Mouse (Mus musculus) inflammation-experienced regulatory T-cells, adult 6 months (primary cell): ENCODE measurements around the gene Tmem108. TPM values are rescaled to one million over a fixed set of nuclear protein-coding genes. Genes with fewer than 3 reads are reported as not detected.

Experiments
- ATAC-seq: one replicate; pipeline ENCODE4 v1.8.0; 2017
- polyA plus RNA-seq, 3 experiments: library from polyadenylated mRNA; unstranded; fragments of 100-300 nt; shearing (Covaris generic); gene quantifications; one replicate each; pipeline ENCODE4 v1.2.1; 2017

The Tmem108 gene
- polyA plus RNA-seq, 3 experiments from 2014 or later, result 0.69 to 1.8 TPM; not detected in 1

- ATAC-seq, result no peak
These were observed 318.4 kb downstream of the Tmem108 start for GRCm38 (mm10) chr9:103443121-103443823.

GRCm38 (mm10) chr9:103440597-103440996, 321.0 kb downstream of the Tmem108 start:
- ATAC-seq, result no peak

- no peak for ATAC-seq
These were observed 324.5 kb downstream of the Tmem108 start for GRCm38 (mm10) chr9:103437104-103437503.

GRCm38 (mm10) chr9:103434116-103434515, 327.5 kb downstream of the Tmem108 start:
- no peak for ATAC-seq

Other genes starting within 250 kb of the Tmem108 start
- 1 to 10 TPM in 2 of 3 experiments, under 1 TPM in 1; 0.13 to 1.8 (median 1.1) TPM for gene Nphp3, start 240.7 kb upstream of the Tmem108 start, polyA plus RNA-seq